Mouse (Mus musculus): ENCODE data around the gene Nr1d2.

DNA sequence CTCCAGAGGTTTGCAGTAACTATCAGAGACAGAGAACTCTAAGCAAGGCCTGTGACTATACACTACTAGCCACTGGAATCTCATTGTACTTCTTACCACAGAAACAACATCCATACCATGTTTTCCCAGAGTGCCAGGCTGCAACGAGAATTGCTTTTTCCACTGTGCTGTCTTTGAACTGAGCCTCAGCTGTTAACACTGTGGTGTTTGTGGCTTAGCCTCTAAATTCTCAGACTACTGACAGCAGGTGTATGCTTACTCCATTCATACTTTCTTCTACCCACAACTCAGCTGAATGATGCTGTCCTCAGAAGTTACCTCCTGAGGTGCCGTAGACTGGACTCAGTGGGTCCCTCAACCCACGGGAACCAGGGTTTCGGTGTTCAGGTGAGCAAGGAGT lies 2.9 kb upstream of the Nr1d2 start:
- TF ChIP-seq POLR2A (IDR thresholded peaks at IDR 0.05; ENCODE audit: borderline replicate concordance, low read depth, low read length), result no peak
- no peak for TF ChIP-seq CTCF (IDR thresholded peaks at IDR 0.05; ENCODE audit: low read depth, low read length)
